Mouse (Mus musculus): Measurements from ENCODE around the gene Pan2. TPM values are rescaled to one million over a fixed set of nuclear protein-coding genes. Genes with fewer than 3 reads are reported as not detected.
A peak's percentile ranks its signal among the peaks of the same experiment; 100 is the strongest.

The Pan2 gene
- polyA plus RNA-seq, 1 experiment from 2014 or later = 3.4 TPM

GRCm38 (mm10) chr10:128369218-128369543 lies 66.0 kb downstream of the Pan2 start:
- WGBS (ENCODE audit: missing documents) = 4% methylated on average over 8 of the region's 9 CpGs
- peaks cover 8% of the 10 kb centered on the region; the same call in 1 of the 2 replicates for H3K36me3 ChIP-seq (ENCODE audit: inconsistent target)

GRCm38 (mm10) chr10:128369599-128369998 lies 66.5 kb downstream of the Pan2 start:
- Histone ChIP-seq H3K79me2 (ENCODE audit: inconsistent target) (peaks cover 37% of the 10 kb centered on the region), H3K4me3 (ENCODE audit: inconsistent target) (peak overlapping the region; percentile 38; the same call in 1 of the 2 replicates), H3K27ac (peak overlapping the region; percentile 81), H3K36me3 (ENCODE audit: inconsistent target) (peaks cover 8% of the 10 kb centered on the region; the same call in 1 of the 2 replicates)
- WGBS (ENCODE audit: missing documents) = 90% methylated on average over 6 of the region's 6 CpGs

More at GRCm38 (mm10) chr10:128369218-128369543, 66.0 kb downstream of the Pan2 start:
- peak overlapping the region; percentile 81 for H3K27ac ChIP-seq
- peak overlapping the region; percentile 38 for H3K4me3 ChIP-seq (ENCODE audit: inconsistent target)
- peaks cover 41% of the 10 kb centered on the region for H3K79me2 ChIP-seq (ENCODE audit: inconsistent target)

- Histone ChIP-seq H3K27ac (0 out of 2 replicates have a peak overlapping the region, but pooled peaks have one; percentile 81), H3K4me3 (ENCODE audit: inconsistent target) (no peak overlapping the region), H3K36me3 (ENCODE audit: inconsistent target) (peaks cover 5% of the 10 kb centered on the region; the same call in 1 of the 2 replicates), H3K79me2 (ENCODE audit: inconsistent target) (peaks cover 33% of the 10 kb centered on the region)
- 88% methylated on average over 5 of the region's 6 CpGs for WGBS (ENCODE audit: missing documents)
These were observed 66.9 kb downstream of the Pan2 start for GRCm38 (mm10) chr10:128370021-128370420.

- Histone ChIP-seq H3K36me3 (ENCODE audit: inconsistent target) (no peaks in the 10 kb centered on the region), H3K4me3 (ENCODE audit: inconsistent target) (no peak overlapping the region), H3K79me2 (ENCODE audit: inconsistent target) (peaks cover 27% of the 10 kb centered on the region), H3K27ac (no peak overlapping the region)
- WGBS (ENCODE audit: missing documents) = 58% methylated on average over 4 of the region's 4 CpGs
These were observed 67.5 kb downstream of the Pan2 start for GRCm38 (mm10) chr10:128370601-128371000.

Other genes with a start within 250 kb of the Pan2 start
- gene Ptges3, start 244.4 kb upstream of the Pan2 start, polyA plus RNA-seq (2018) = 66.7 to 167 TPM (median 80.1 TPM) in 3 replicates
- 455 to 1,015 TPM (median 549 TPM) in 3 replicates for gene Atp5b, start 220.1 kb upstream of the Pan2 start, polyA plus RNA-seq (2018)
- gene Baz2a, start 211.8 kb upstream of the Pan2 start, polyA plus RNA-seq (2018) = 20.2 to 33.8 TPM (median 31.2 TPM) in 3 replicates
- 18.9 to 45.4 TPM (median 23.8 TPM) in 3 replicates for gene Rbms2, start 123.0 kb upstream of the Pan2 start, polyA plus RNA-seq (2018)
- not detected in 3 replicates for gene Gls2, start 108.9 kb upstream of the Pan2 start, polyA plus RNA-seq (2018)
- gene Spryd4, start 91.5 kb upstream of the Pan2 start, polyA plus RNA-seq (2018) = 5.3 to 10.6 TPM (median 6.9 TPM) in 3 replicates
- not detected in 3 replicates for gene Mip, start 77.5 kb upstream of the Pan2 start, polyA plus RNA-seq (2018)
- 4.1 to 22.4 TPM (median 9.6 TPM) in 3 replicates for gene Timeless, start 71.3 kb upstream of the Pan2 start, polyA plus RNA-seq (2018)
- not detected in 3 replicates for gene Apon, start 49.2 kb upstream of the Pan2 start, polyA plus RNA-seq (2018)
- gene Apof, start 34.7 kb upstream of the Pan2 start, polyA plus RNA-seq (2018) = 0.16 to 0.18 TPM in 2 of 3 replicates, not detected in the other
- gene Stat2, start 32.8 kb upstream of the Pan2 start, polyA plus RNA-seq (2018) = 83.8 to 206 TPM (median 96.7 TPM) in 3 replicates
- 0.10 TPM in 1 of 3 replicates, not detected in the others for gene Il23a, start 4.6 kb upstream of the Pan2 start, polyA plus RNA-seq (2018)
- 83.6 to 112 TPM (median 85.3 TPM) in 3 replicates for gene Cnpy2, start 19.1 kb downstream of the Pan2 start, polyA plus RNA-seq (2018)
- 94.4 to 128 TPM (median 100 TPM) in 3 replicates for gene Cs, start 34.4 kb downstream of the Pan2 start, polyA plus RNA-seq (2018)
- 20.5 to 35.2 TPM (median 25.5 TPM) in 3 replicates for gene Coq10a, start 65.7 kb downstream of the Pan2 start, polyA plus RNA-seq (2018)
- 23.3 to 29.3 TPM (median 26.0 TPM) in 3 replicates for gene Ankrd52, start 73.8 kb downstream of the Pan2 start, polyA plus RNA-seq (2018)
- not detected in 3 replicates for gene Slc39a5, start 97.9 kb downstream of the Pan2 start, polyA plus RNA-seq (2018)
- gene Nabp2, start 108.2 kb downstream of the Pan2 start, polyA plus RNA-seq (2018) = 44.1 to 130 TPM (median 65.7 TPM) in 3 replicates
- 26.5 to 35.2 TPM (median 33.6 TPM) in 3 replicates for gene Rnf41, start 108.3 kb downstream of the Pan2 start, polyA plus RNA-seq (2018)
- gene Smarcc2, start 155.9 kb downstream of the Pan2 start, polyA plus RNA-seq (2018) = 73.6 to 136 TPM (median 74.8 TPM) in 3 replicates
- 1,390 to 2,190 TPM (median 1,921 TPM) in 3 replicates for gene Myl6, start 190.8 kb downstream of the Pan2 start, polyA plus RNA-seq (2018)
- 0.73 to 1.7 TPM (median 1.4 TPM) in 3 replicates for gene Myl6b, start 195.3 kb downstream of the Pan2 start, polyA plus RNA-seq (2018)
- 147 to 161 TPM (median 155 TPM) in 3 replicates for gene Esyt1, start 222.5 kb downstream of the Pan2 start, polyA plus RNA-seq (2018)
- 6.7 to 13.0 TPM (median 9.6 TPM) in 3 replicates for gene Zc3h10, start 244.4 kb downstream of the Pan2 start, polyA plus RNA-seq (2018)
- 1,107 to 2,183 TPM (median 2,047 TPM) in 3 replicates for gene Rpl41, start 246.0 kb downstream of the Pan2 start, polyA plus RNA-seq (2018)

Measured in macrophage (primary cell).